Mouse (Mus musculus) urinary bladder, adult 18-20 months (tissue): Measurements from ENCODE around the gene Gnpnat1.
"Not testable (repeated sequence)": the region's sequence is repeated elsewhere in the genome, so short reads cannot be mapped to it uniquely, and the experiment has no call there.

Experiments
- DNase-seq, 2 experiments: peaks; one replicate each; pipeline ENCODE4 v3.0.0; 2022; ENCODE audit warnings: low spot score in 2 of 2, mixed read lengths in 2 of 2

The Gnpnat1 gene

GRCm38 (mm10) chr14:45404813-45405212 is at the start of gene Gnpnat1:
Gnpnat1 (minus strand) TSS chr14:45404913.
- DNase-seq = not testable (repeated sequence)

DNA sequence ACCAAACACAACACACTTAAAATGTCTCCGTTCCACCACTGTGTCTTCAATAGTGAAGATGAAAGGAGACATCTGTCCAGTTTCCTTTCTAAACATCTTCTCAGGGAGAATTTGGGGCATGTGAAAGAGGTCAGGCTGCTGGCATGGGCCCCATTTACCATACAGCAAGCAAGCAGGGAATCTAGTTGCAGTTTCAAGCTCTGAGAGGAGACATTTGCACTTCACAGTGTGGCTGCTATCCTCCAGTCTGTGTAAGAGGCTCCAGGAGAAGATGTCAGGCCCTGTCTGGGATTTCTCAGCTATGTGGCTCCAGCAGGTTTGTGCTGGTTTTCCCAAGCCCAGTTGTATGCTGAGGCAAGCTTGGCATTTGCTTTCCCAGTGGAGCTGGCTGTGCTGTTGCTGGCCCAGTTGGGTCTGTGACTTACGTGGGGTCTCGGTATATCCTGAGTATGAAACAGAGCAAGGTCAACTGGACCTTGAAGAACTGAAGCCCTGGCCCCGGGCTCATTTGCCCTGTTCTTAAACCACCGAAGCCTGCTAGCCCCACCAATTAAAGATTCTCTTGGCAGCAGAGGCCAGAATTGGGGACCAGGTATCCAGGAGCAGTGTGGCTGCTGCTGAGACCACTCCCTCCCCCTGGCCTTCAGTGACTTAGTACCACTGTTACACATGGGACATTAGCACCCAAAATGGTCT is 49.0 kb upstream of the Gnpnat1 start:
- no peak for DNase-seq

DNA sequence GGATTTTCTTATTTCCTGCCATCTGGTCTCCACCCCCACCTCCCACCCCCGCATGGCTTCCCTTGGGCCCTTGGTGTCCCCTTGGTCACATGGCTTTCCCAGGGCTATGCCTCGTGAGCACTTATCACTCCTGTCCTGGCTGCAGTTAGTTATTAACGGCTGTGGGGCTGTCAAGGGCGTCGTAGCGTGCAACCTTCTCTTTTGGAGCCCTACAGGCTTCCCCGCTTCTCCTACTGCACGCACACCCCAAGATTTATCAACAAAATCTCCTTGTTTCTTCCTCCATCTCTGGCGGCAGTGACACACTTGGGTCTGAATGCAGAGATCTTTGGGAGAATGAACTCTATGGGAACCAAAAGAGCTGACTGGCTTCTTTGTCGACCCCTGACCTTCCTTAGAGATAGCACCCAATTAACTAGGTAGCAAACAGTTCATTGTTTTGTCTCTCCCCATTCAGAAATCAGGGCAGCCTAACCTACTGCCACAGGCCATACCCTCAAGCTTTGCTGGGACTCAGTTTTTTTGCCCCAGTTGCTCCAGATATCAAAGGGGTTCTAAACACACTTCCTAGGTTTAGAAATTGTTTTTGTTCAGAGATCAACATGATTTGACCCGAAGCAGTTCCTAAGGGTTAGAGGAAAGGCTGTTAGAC is 48.3 kb upstream of the Gnpnat1 start:
- DNase-seq = no peak

DNA sequence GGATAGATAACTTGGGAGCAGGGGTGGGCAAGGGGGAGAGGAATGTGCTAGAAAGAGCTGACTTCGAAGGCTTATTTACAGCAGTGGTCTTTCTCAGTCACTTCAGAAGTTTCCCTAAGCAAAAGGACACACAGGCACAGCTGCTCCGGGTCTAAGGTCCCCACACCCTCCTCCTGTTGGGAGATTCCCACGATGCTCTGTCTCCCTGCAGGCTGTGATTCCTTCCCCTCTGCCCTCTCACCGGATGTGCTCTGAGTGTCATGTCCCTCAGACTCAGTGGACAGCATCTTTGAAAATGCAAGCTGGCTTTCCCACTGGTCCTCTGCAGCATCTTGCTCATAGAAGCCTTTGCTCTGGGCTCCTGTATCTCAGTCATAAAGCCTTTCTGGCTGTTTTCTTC is 47.4 kb upstream of the Gnpnat1 start:
- DNase-seq = no peak

GRCm38 (mm10) chr14:45451090-45451489 is 46.4 kb upstream of the Gnpnat1 start:
- DNase-seq = no peak

GRCm38 (mm10) chr14:45446777-45447176 is 42.1 kb upstream of the Gnpnat1 start:
- DNase-seq = no peak

GRCm38 (mm10) chr14:45445445-45445844 is 40.7 kb upstream of the Gnpnat1 start:
- no peak for DNase-seq

DNA sequence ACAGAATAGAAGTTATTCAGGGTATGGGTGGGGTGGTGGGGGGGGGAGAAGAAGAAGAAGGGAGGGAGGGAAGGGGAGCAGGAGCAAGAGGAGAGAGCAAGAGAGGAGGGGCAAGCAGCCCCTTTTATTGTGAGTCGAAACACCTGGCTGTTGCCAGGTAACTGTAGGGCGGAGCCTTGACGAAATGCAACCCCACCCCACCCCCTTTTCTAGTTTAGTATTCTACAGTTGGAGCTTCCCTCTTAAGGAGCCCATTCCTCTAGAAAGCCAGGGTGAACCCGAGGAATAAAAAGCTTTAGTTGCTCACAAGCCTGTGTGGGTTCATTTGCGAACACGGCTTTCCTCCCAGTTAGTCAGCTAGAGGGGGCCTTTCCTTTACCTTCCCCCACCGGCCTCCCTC is 40.2 kb upstream of the Gnpnat1 start:
- DNase-seq = no peak

- DNase-seq = no peak
These were observed 38.3 kb upstream of the Gnpnat1 start for GRCm38 (mm10) chr14:45442781-45443560.

DNA sequence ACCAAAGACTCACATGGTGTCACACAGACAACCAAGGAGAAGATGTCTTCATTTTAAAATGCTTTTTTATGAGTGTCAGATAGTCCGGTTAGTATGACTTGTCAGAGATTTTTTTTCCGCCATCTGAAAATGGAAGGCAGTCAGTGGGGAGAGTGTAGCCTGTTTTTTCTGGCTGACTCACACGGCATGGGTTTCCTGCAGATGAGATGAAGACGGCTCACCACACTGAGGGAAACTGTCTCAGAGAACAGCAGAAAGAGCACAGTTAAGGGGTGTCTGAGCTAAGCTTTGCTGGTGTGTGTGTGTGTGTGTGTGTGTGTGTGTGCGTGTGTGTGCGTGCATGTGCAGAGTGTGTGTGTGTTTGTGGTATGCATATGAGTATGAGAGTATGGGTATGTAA is 36.6 kb upstream of the Gnpnat1 start:
- no peak for DNase-seq

DNA sequence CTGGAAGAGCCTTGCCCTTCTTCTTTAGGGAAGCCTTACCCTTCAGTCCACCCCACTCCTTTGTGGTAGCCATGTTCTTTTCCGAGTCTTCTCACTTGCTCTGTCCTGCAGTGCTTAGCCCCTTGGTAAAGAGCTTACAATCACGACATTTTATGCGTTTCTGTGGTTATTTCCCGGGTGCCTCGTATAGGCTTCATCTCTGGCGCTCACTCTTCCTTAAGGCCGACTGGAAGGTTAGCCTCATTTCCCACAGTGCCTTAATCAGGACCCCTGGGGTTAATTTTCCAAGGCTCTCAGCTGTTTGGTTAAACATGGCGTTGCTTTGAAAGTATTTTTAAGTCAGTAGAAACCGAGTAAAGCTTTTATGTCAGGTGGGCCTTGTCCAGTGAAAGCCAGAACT is 34.7 kb upstream of the Gnpnat1 start:
- no peak for DNase-seq

DNA sequence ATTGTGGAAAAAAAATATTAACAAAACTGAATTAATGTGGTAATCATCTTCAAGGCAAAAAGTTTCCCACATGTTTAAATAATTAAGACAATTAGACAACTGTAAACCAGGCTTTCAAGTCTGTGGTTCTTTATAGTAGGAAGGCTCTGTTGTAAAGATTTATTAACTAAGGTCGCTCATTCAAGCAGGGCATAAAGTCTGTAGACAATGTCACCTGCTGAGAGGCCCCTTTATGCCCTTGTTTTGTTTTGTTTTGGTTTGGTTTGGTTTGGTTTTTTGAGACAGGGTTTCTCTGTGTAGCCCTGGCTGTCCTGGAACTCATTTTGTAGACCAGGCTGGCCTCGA is 34.2 kb upstream of the Gnpnat1 start:
- DNase-seq = no peak

GRCm38 (mm10) chr14:45438250-45438930 is 33.7 kb upstream of the Gnpnat1 start:
- DNase-seq = no peak

DNA sequence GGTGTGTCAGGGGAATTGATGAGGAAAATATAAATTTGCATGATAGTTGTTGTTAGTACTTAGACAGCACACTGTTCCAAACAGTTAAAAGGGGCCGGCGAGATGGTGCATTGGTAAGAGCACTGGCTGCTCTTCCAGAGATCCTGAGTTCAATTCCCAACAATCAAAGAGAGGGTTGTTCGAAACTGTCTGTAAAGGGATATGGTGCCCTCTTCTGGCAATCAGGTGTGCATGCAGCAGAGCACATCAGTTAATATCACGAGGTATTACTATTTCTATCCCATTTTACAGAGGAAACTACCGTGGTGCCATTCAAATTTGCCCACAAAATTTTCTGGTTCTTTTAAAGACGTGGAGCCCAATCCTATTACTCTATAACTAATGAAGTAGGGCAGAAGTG is 29.5 kb upstream of the Gnpnat1 start:
- no peak for DNase-seq

- DNase-seq = no peak
These were observed 27.3 kb upstream of the Gnpnat1 start for GRCm38 (mm10) chr14:45432003-45432402.

DNA sequence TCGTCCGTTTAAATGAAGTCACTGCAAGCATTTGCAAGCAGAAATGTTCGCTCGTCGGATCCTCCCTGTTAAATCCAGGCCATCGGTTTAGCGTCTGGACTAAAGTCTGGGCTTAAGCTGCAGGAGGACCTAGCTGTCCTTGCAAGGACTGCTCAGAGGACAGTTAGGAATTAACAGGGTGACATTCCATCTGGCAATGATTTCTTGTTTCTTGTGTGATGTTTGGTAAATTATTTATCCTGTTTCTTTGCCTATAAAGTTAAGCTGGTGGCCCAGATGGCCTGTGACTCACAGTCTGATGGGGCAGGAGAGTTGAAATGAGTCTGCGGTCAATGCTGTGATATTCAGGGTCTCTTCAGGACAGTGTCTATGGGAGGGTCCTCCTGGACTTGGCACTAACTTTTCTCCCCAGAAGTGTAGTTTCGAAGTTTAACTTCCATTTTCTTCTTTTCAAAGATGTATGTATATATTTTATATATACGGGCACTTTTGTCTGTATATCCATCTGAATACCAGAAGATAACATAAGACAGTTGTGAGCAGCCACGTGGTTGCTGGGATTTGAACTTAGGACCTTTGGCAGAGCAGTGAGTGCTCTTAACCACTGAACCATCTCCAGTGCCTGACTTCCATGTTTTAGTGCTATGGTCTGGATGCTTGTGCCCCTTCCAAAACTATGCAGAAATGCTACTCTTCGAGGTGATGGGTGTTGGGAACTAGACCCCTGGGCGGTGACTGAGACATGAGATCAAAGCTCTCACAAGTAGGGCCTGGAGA is 25.5 kb upstream of the Gnpnat1 start:
- no peak for DNase-seq

DNA sequence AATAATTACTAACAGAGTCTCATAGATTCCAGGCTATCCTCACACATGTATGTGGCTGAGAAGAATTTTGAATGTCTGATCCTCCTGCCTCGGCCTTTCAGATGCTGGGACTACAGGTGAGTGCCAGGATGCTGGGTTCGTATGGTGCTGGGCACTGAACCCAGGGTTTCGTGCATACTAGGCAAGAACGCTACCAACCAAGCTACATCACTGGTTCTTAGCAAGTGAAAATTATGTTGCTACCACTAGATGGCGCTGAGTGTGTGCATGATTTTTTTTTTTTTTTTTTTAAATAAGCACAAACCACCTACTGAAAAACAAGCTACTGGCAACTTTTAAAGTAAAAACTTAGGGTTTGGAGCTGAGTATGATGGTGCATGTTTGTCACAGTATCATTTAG is 18.5 kb upstream of the Gnpnat1 start:
- no peak for DNase-seq

DNA sequence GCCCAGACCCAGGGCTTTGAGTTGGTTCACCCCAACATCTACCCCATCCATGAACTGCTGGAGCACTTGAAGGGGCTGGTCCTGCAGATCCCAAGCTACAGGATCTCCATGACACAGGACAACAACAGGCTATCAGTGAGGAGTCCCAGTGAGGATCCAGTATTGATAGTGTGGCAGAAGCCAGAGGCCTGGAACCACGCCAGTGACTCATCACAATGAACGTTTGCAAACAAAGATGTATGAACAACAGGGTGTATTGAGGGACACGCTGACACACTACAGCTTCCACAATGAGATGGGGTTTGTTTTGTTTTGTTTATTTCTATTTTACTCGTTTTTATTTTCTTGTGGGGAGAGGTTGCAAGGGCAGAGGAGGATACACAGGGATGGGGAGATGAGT is 17.7 kb upstream of the Gnpnat1 start:
- DNase-seq = no peak

- no peak for DNase-seq
These were observed 14.6 kb upstream of the Gnpnat1 start for GRCm38 (mm10) chr14:45419323-45419722.

DNA sequence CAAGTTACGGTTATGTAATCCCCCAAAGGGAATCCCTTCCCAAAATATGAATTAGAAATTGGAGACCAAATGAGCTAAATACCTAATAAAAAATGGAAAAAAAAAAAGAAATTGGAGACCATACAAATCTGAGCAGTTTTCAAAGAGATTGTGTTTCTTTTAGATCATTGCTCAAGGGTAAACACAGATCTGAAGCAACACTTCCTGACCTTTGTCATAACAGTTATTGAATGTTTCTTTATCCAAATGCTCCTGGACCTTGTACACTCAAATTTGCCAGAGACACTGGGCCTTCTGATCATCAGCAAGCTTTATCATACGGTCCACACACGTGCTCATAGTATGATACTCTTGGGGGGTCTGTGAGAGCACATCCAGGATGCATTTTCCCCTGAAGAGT is 13.8 kb upstream of the Gnpnat1 start:
- no peak for DNase-seq

DNA sequence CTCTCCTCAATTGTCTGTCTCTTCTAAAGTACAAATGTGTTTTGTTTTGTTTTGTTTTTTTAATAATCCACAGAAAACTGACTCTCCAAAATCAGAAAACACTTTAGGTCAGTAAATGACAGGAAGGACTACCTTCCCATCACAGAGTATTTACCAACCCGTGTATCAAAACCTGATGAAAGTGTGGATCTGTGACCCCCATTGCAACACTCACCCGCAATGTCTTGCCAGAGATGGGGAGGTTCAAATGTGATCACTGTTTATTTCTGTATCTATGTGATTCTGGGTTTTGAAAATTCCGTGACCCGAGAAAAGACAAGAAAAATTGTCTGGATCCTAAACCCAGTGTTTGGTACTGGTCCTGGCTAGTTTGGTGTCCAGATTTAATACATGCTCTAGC is 11.6 kb upstream of the Gnpnat1 start:
- DNase-seq = no peak

DNA sequence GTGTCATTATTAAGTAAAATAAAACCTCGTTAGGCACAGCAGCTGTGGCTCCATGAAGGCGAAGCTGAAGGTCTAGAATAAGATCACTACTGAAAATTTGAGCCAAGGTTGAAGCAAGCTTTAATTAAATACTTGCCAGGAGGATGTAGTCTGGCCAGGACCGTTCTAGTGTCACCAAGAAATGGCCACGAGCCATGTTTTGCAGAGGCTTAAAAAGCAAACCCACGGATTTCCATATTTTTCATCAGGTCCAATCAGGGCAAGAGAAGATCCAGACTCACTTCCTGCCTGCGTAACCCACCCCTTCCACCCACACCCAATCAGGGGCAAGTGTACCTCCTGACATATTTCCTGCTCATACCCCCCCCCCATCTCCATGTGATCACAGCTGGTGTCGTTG is 1.1 kb downstream of the Gnpnat1 start:
- DNase-seq = no peak
